Mouse (Mus musculus): ENCODE data around the gene Alad. TPM values are rescaled to one million over a fixed set of nuclear protein-coding genes. Genes with fewer than 3 reads are reported as not detected.
"Not testable (repeated sequence)": the region's sequence is repeated elsewhere in the genome, so short reads cannot be mapped to it uniquely, and the experiment has no call there.

Alad gene
- polyA plus RNA-seq, 1 experiment from 2014 or later, result 74.1 TPM

DNA sequence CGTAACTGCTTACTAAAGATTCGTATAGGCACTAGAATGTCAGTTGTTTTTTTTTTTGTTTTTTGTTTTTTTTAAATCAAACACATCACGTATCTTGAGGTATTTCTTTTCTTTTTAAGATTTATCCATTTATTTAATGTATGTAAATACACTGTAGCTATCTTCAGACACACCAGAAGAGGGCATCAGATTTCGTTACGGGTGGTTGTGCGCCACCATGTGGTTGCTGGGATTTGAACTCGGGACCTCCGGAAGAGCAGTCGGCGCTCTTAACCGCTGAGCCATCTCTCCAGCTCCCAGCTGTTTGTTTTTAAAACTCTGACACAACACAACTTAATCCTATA is 40.2 kb downstream of the Alad start:
- peak overlapping the region; percentile 45 for H3K4me3 ChIP-seq (replicated peaks)
- H3K27ac ChIP-seq; H3K36me3 ChIP-seq (replicated peaks); H3K4me1 ChIP-seq; H3K9me3 ChIP-seq; ATAC-seq (ENCODE audit: low FRiP score): not testable (repeated sequence)
- H3K27me3 ChIP-seq, result peaks cover 53% of the 10 kb centered on the region
- H3K9ac ChIP-seq, result peak overlapping the region; percentile 29; the same call in 1 of the 2 replicates
- 17% methylated on average over 11 of the region's 11 CpGs for WGBS
- peak overlapping the region; percentile 76 for H3K4me2 ChIP-seq

- H3K27me3 ChIP-seq, result peaks cover 53% of the 10 kb centered on the region
- no peak overlapping the region for H3K27ac ChIP-seq
- no peak overlapping the region for H3K4me3 ChIP-seq (replicated peaks)
- no peaks in the 10 kb centered on the region for H3K9me3 ChIP-seq
- H3K9ac ChIP-seq, result no peak overlapping the region
- H3K4me2 ChIP-seq, result no peak overlapping the region
- H3K4me1 ChIP-seq, result peaks cover 7% of the 10 kb centered on the region
- WGBS, result 92% methylated on average over 6 of the region's 6 CpGs
- ATAC-seq (ENCODE audit: low FRiP score), result no peak
- H3K36me3 ChIP-seq (replicated peaks), result no peaks in the 10 kb centered on the region
These were observed 42.0 kb downstream of the Alad start for GRCm38 (mm10) chr4:62477542-62478244.

GRCm38 (mm10) chr4:62475793-62476192 is 43.9 kb downstream of the Alad start:
- ATAC-seq (ENCODE audit: low FRiP score), result no peak
- Histone ChIP-seq H3K4me2 (no peak overlapping the region), H3K4me1 (peaks cover 7% of the 10 kb centered on the region), H3K27me3 (peaks cover 36% of the 10 kb centered on the region), H3K9ac (no peak overlapping the region), H3K27ac (no peak overlapping the region), H3K9me3 (no peaks in the 10 kb centered on the region), H3K4me3 (replicated peaks) (no peak overlapping the region), H3K36me3 (replicated peaks) (no peaks in the 10 kb centered on the region)
- 93% methylated on average over 6 of the region's 6 CpGs for WGBS

- Histone ChIP-seq H3K9me3 (no peaks in the 10 kb centered on the region), H3K27ac (no peak overlapping the region), H3K4me3 (replicated peaks) (no peak overlapping the region), H3K27me3 (peaks cover 29% of the 10 kb centered on the region), H3K36me3 (replicated peaks) (no peaks in the 10 kb centered on the region), H3K9ac (no peak overlapping the region), H3K4me2 (no peak overlapping the region), H3K4me1 (peaks cover 6% of the 10 kb centered on the region)
- 84% methylated on average over 2 of the region's 2 CpGs for WGBS
- no peak for ATAC-seq (ENCODE audit: low FRiP score)
These were observed 44.6 kb downstream of the Alad start for GRCm38 (mm10) chr4:62475131-62475530.

GRCm38 (mm10) chr4:62472071-62472470 is 47.6 kb downstream of the Alad start:
- Histone ChIP-seq H3K36me3 (replicated peaks) (no peaks in the 10 kb centered on the region), H3K9me3 (no peaks in the 10 kb centered on the region), H3K27ac (no peak overlapping the region), H3K27me3 (0 out of 2 replicates have a peak, but pooled peaks cover 10% of the 10 kb centered on the region), H3K4me2 (no peak overlapping the region), H3K9ac (no peak overlapping the region), H3K4me1 (no peaks in the 10 kb centered on the region), H3K4me3 (replicated peaks) (no peak overlapping the region)
- ATAC-seq (ENCODE audit: low FRiP score), result no peak
- 91% methylated on average over 2 of the region's 2 CpGs for WGBS

- Histone ChIP-seq H3K27ac (no peak within 1 kb of the TSS), H3K4me1 (no peaks in the 10 kb centered on the region), H3K36me3 (replicated peaks) (no peaks in the 10 kb centered on the region), H3K4me2 (peak within 1 kb of the TSS; percentile 62), H3K9ac (peak within 1 kb of the TSS; percentile 56), H3K9me3 (no peaks in the 10 kb centered on the region), H3K27me3 (0 out of 2 replicates have a peak, but pooled peaks cover 5% of the 10 kb centered on the region), H3K4me3 (replicated peaks) (peak within 1 kb of the TSS; percentile 54)
- peak; percentile 94 for ATAC-seq (ENCODE audit: low FRiP score)
- under 1% methylated on average over 30 of the region's 30 CpGs for WGBS
These were observed 49.1 kb downstream of the Alad start, which contains the start of gene Wdr31 for GRCm38 (mm10) chr4:62470598-62471051. Wdr31 (minus strand) TSS chr4:62470896.

DNA sequence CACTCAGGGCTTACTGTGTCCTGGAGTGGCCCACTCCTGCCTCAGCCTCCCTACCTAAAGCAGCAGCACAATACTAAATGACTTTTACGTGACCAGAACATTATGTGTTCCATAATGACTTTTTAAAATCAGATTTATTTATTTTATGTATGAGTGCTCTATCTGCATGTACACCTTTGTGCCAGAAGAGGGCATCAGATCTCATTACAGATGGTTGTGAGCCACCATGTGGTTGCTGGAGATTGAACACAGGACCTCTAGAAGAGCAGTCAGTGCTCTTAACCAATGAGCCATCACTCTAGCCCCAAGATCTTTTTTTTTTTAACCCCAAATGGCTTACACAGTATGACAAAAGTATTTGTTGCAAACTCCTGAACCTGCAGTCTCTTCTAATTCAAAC is 51.6 kb downstream of the Alad start:
- Histone ChIP-seq H3K4me2 (no peak overlapping the region), H3K27me3 (no peaks in the 10 kb centered on the region), H3K9ac (no peak overlapping the region), H3K4me3 (replicated peaks) (no peak overlapping the region), H3K36me3 (replicated peaks) (peaks cover 5% of the 10 kb centered on the region; the same call in 1 of the 2 replicates), H3K4me1 (no peaks in the 10 kb centered on the region), H3K27ac (no peak overlapping the region), H3K9me3 (no peaks in the 10 kb centered on the region)
- ATAC-seq (ENCODE audit: low FRiP score), result no peak
- 87% methylated on average over 1 of the region's 1 CpGs for WGBS

- Histone ChIP-seq H3K4me1 (no peaks in the 10 kb centered on the region), H3K36me3 (replicated peaks) (peaks cover 16% of the 10 kb centered on the region), H3K27ac (no peak overlapping the region), H3K4me3 (replicated peaks) (no peak overlapping the region), H3K4me2 (no peak overlapping the region), H3K27me3 (no peaks in the 10 kb centered on the region), H3K9me3 (no peaks in the 10 kb centered on the region), H3K9ac (no peak overlapping the region)
- no peak for ATAC-seq (ENCODE audit: low FRiP score)
- 90% methylated on average over 2 of the region's 2 CpGs for WGBS
These were observed 56.6 kb downstream of the Alad start for GRCm38 (mm10) chr4:62463124-62463523.

- ATAC-seq (ENCODE audit: low FRiP score), result no peak
- no peak overlapping the region for H3K4me3 ChIP-seq (replicated peaks)
- 94% methylated on average over 8 of the region's 8 CpGs for WGBS
- no peak overlapping the region for H3K4me2 ChIP-seq
- no peak overlapping the region for H3K9ac ChIP-seq
- peaks cover 21% of the 10 kb centered on the region for H3K36me3 ChIP-seq (replicated peaks)
- H3K4me1 ChIP-seq, result no peaks in the 10 kb centered on the region
- no peaks in the 10 kb centered on the region for H3K9me3 ChIP-seq
- no peaks in the 10 kb centered on the region for H3K27me3 ChIP-seq
- H3K27ac ChIP-seq, result no peak overlapping the region
These were observed 59.4 kb downstream of the Alad start for GRCm38 (mm10) chr4:62460348-62460747.

Other genes starting within 250 kb of the Alad start
- 23.7 and 24.0 TPM in 2 replicates for gene Fkbp15, start 159.4 kb downstream of the Alad start, polyA plus RNA-seq (2016; fragmentation: Nextera tagmentation; extraction: Ambion mirVana)
- 48.7 and 49.0 TPM in 2 replicates for gene Slc31a1, start 159.2 kb downstream of the Alad start, polyA plus RNA-seq (2016; fragmentation: Nextera tagmentation; extraction: Ambion mirVana)
- 173 and 178 TPM in 2 replicates for gene Cdc26, start 111.3 kb downstream of the Alad start, polyA plus RNA-seq (2016; fragmentation: Nextera tagmentation; extraction: Ambion mirVana)
- gene Prpf4, start 111.1 kb downstream of the Alad start, polyA plus RNA-seq (2016; fragmentation: Nextera tagmentation; extraction: Ambion mirVana), result 25.8 and 27.8 TPM in 2 replicates
- gene Rnf183, start 84.7 kb downstream of the Alad start, polyA plus RNA-seq (2016; fragmentation: Nextera tagmentation; extraction: Ambion mirVana), result not detected in 2 replicates
- gene Wdr31, start 49.0 kb downstream of the Alad start, polyA plus RNA-seq (2016; fragmentation: Nextera tagmentation; extraction: Ambion mirVana), result 11.9 and 14.8 TPM in 2 replicates
- gene Bspry, start 39.9 kb downstream of the Alad start, polyA plus RNA-seq (2016; fragmentation: Nextera tagmentation; extraction: Ambion mirVana), result 0.92 and 1.3 TPM in 2 replicates
- 7.7 and 9.5 TPM in 2 replicates for gene Hdhd3, start 16.5 kb downstream of the Alad start, polyA plus RNA-seq (2016; fragmentation: Nextera tagmentation; extraction: Ambion mirVana)
- gene Pole3, start 5.2 kb upstream of the Alad start, polyA plus RNA-seq (2016; fragmentation: Nextera tagmentation; extraction: Ambion mirVana), result 113 and 115 TPM in 2 replicates
- 1.4 TPM in 2 replicates for gene 4933430I17Rik, start 5.5 kb upstream of the Alad start, polyA plus RNA-seq (2016; fragmentation: Nextera tagmentation; extraction: Ambion mirVana)
- 54.3 and 60.2 TPM in 2 replicates for gene Rgs3, start 39.9 kb upstream of the Alad start, polyA plus RNA-seq (2016; fragmentation: Nextera tagmentation; extraction: Ambion mirVana)

Data from forebrain, embryonic 12.5 days (tissue).